ENCODE assay signal across 8 mouse cellular contexts in the genomic region with DNA sequence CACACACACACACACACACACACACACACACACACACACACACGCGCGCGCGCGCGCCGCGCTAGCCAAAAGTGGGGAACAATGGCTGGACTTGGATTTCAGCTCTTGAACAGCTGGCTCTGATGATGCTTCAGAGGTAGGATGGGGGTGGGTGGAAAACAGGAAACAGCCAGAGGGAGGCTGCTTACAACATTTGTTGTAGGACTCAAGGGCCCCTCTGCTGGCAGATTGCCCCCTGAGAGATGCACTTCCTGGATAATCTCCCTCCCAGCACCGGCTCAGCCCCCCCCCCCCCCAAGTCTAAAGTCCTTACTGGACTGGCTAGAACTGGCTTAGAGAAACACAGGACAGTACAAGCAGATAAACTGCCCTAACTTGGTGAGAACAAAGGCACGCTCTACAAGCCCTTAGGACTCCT. TPM values are rescaled to one million over a fixed set of nuclear protein-coding genes. Genes with fewer than 3 reads are reported as not detected.
DNase-seq lines count a peak whose midpoint lies in the region; ATAC-seq lines count a peak whose summit lies in the region.

No protein-coding gene starts in this region.

- H3K4me1 ChIP-seq in midbrain, embryonic 10.5 days, result peaks cover 16% of the 10 kb centered on the region
- H3K4me1 ChIP-seq in midbrain, embryonic 13.5 days (replicated peaks), result peaks cover 13% of the 10 kb centered on the region
- H3K4me1 ChIP-seq in intestine, embryonic 15.5 days (replicated peaks), result peaks cover 12% of the 10 kb centered on the region; the same call in 1 of the 2 replicates

- H3K4me3 ChIP-seq in midbrain, embryonic 10.5 days, result no peak overlapping the region
- H3K4me3 ChIP-seq in midbrain, embryonic 13.5 days (replicated peaks), result no peak overlapping the region
- H3K4me3 ChIP-seq in intestine, embryonic 15.5 days (replicated peaks), result no peak overlapping the region

- H3K4me2 ChIP-seq in midbrain, embryonic 13.5 days (replicated peaks), result no peak overlapping the region
- H3K4me2 ChIP-seq in intestine, embryonic 15.5 days (replicated peaks), result peak overlapping the region; percentile 19; the same call in 1 of the 2 replicates

- no peaks in the 10 kb centered on the region for H3K27me3 ChIP-seq in midbrain, embryonic 10.5 days (ENCODE audit: low read depth, poor library complexity, severe bottlenecking)
- H3K27me3 ChIP-seq in midbrain, embryonic 13.5 days, result no peaks in the 10 kb centered on the region
- no peaks in the 10 kb centered on the region for H3K27me3 ChIP-seq in intestine, embryonic 15.5 days (replicated peaks)

- no peak for DNase-seq in midbrain, embryonic 10.5 days (ENCODE audit: low spot score)
- peak; percentile 51 for DNase-seq in lung, postnatal 14 days
- DNase-seq in spleen, postnatal 36 days (ENCODE audit: low spot score in 2 of 2), result no peak
- no peak for DNase-seq in urinary bladder, postnatal 36 days (ENCODE audit: low spot score in 2 of 2)
- DNase-seq in cerebellum, postnatal 14 days, result no peak

- H3K27ac ChIP-seq in midbrain, embryonic 10.5 days (replicated peaks), result 0 out of 2 replicates have a peak overlapping the region, but pooled peaks have one; percentile 28
- H3K27ac ChIP-seq in midbrain, embryonic 13.5 days, result no peak overlapping the region
- H3K27ac ChIP-seq in intestine, embryonic 15.5 days, result peak overlapping the region; percentile 54; the same call in 1 of the 2 replicates

- ATAC-seq in midbrain, embryonic 13.5 days, result no peak
- peak; percentile 59 for ATAC-seq in granulocyte monocyte progenitor cell, adult 5-6 weeks (replicated peaks; ENCODE audit: poor library complexity, severe bottlenecking)
- ATAC-seq in intestine, embryonic 15.5 days, result peak; percentile 59

- H3K36me3 ChIP-seq in midbrain, embryonic 10.5 days, result no peaks in the 10 kb centered on the region
- H3K36me3 ChIP-seq in midbrain, embryonic 13.5 days, result no peaks in the 10 kb centered on the region
- H3K36me3 ChIP-seq in intestine, embryonic 15.5 days, result no peaks in the 10 kb centered on the region

- 70% methylated on average over 11 of the region's 11 CpGs for WGBS in midbrain, embryonic 10.5 days
- WGBS in midbrain, embryonic 13.5 days, result 58% methylated on average over 11 of the region's 11 CpGs
- WGBS in intestine, embryonic 15.5 days, result 61% methylated on average over 11 of the region's 11 CpGs

- H3K9me3 ChIP-seq in midbrain, embryonic 10.5 days (replicated peaks), result no peaks in the 10 kb centered on the region
- no peaks in the 10 kb centered on the region for H3K9me3 ChIP-seq in midbrain, embryonic 13.5 days
- no peaks in the 10 kb centered on the region for H3K9me3 ChIP-seq in intestine, embryonic 15.5 days

- no peak overlapping the region for H3K9ac ChIP-seq in midbrain, embryonic 13.5 days (replicated peaks)
- no peak overlapping the region for H3K9ac ChIP-seq in intestine, embryonic 15.5 days

RNA-seq across cellular contexts. Expression of a gene that starts 4.9 kb away (rescaled TPM):
- polyA plus RNA-seq in midbrain, embryonic 10.5 days (2016; fragmentation: Nextera tagmentation; extraction: Ambion mirVana), result 65.8 and 68.2 TPM in 2 replicates
- polyA plus RNA-seq in midbrain, embryonic 13.5 days (2015; fragmentation: Nextera tagmentation; extraction: Ambion mirVana), result 31.3 and 37.2 TPM in 2 replicates
- 19.4 and 37.8 TPM in 2 replicates for total RNA-seq in granulocyte monocyte progenitor cell, adult 5-6 weeks (2014; fragmentation: Nextera tagmentation)
- total RNA-seq in granulocyte monocyte progenitor cell, adult 5-6 weeks (2017), result 3.5 and 15.6 TPM in 2 replicates
- 28.6 and 29.6 TPM in 2 replicates for polyA plus RNA-seq in intestine, embryonic 15.5 days (2015; fragmentation: Nextera tagmentation; extraction: Ambion mirVana)

RNA-seq across cellular contexts. Expression of a gene that starts 9.5 kb away (rescaled TPM):
- polyA plus RNA-seq in midbrain, embryonic 10.5 days (2016; fragmentation: Nextera tagmentation; extraction: Ambion mirVana), result 0.68 and 0.78 TPM in 2 replicates
- 7.3 and 7.5 TPM in 2 replicates for polyA plus RNA-seq in midbrain, embryonic 13.5 days (2015; fragmentation: Nextera tagmentation; extraction: Ambion mirVana)
- total RNA-seq in granulocyte monocyte progenitor cell, adult 5-6 weeks (2014; fragmentation: Nextera tagmentation), result 1.3 TPM in 1 of 2 replicates, not detected in the other
- total RNA-seq in granulocyte monocyte progenitor cell, adult 5-6 weeks (2017), result not detected in 2 replicates
- polyA plus RNA-seq in intestine, embryonic 15.5 days (2015; fragmentation: Nextera tagmentation; extraction: Ambion mirVana), result 0.64 and 0.77 TPM in 2 replicates

RNA-seq across cellular contexts. Expression of a gene that starts 34.4 kb away (rescaled TPM):
- 1.6 and 1.9 TPM in 2 replicates for polyA plus RNA-seq in midbrain, embryonic 10.5 days (2016; fragmentation: Nextera tagmentation; extraction: Ambion mirVana)
- polyA plus RNA-seq in midbrain, embryonic 13.5 days (2015; fragmentation: Nextera tagmentation; extraction: Ambion mirVana), result 7.5 and 8.2 TPM in 2 replicates
- total RNA-seq in granulocyte monocyte progenitor cell, adult 5-6 weeks (2014; fragmentation: Nextera tagmentation), result 1.8 and 3.5 TPM in 2 replicates
- total RNA-seq in granulocyte monocyte progenitor cell, adult 5-6 weeks (2017), result not detected in 2 replicates
- polyA plus RNA-seq in intestine, embryonic 15.5 days (2015; fragmentation: Nextera tagmentation; extraction: Ambion mirVana), result 0.46 and 0.69 TPM in 2 replicates

RNA-seq across cellular contexts. Expression of a gene that starts 39.8 kb away (rescaled TPM):
- 71.5 and 75.0 TPM in 2 replicates for polyA plus RNA-seq in midbrain, embryonic 10.5 days (2016; fragmentation: Nextera tagmentation; extraction: Ambion mirVana)
- polyA plus RNA-seq in midbrain, embryonic 13.5 days (2015; fragmentation: Nextera tagmentation; extraction: Ambion mirVana), result 87.3 and 91.6 TPM in 2 replicates
- total RNA-seq in granulocyte monocyte progenitor cell, adult 5-6 weeks (2014; fragmentation: Nextera tagmentation), result 62.8 and 72.2 TPM in 2 replicates
- 40.9 and 60.4 TPM in 2 replicates for total RNA-seq in granulocyte monocyte progenitor cell, adult 5-6 weeks (2017)
- 86.8 and 111 TPM in 2 replicates for polyA plus RNA-seq in intestine, embryonic 15.5 days (2015; fragmentation: Nextera tagmentation; extraction: Ambion mirVana)

RNA-seq across cellular contexts. Expression of a gene that starts 39.8 kb away (rescaled TPM):
- polyA plus RNA-seq in midbrain, embryonic 10.5 days (2016; fragmentation: Nextera tagmentation; extraction: Ambion mirVana), result 131 and 138 TPM in 2 replicates
- 92.8 and 99.0 TPM in 2 replicates for polyA plus RNA-seq in midbrain, embryonic 13.5 days (2015; fragmentation: Nextera tagmentation; extraction: Ambion mirVana)
- total RNA-seq in granulocyte monocyte progenitor cell, adult 5-6 weeks (2014; fragmentation: Nextera tagmentation), result 86.8 and 97.0 TPM in 2 replicates
- total RNA-seq in granulocyte monocyte progenitor cell, adult 5-6 weeks (2017), result 40.4 and 65.2 TPM in 2 replicates
- 75.3 and 75.8 TPM in 2 replicates for polyA plus RNA-seq in intestine, embryonic 15.5 days (2015; fragmentation: Nextera tagmentation; extraction: Ambion mirVana)
